Mouse (Mus musculus): ENCODE measurements around the gene Igfals.

Gene Igfals

GRCm38 (mm10) chr17:24881738-24882440 is 16.1 kb downstream of the Igfals start:
- ChIA-PET CTCF (interaction anchor here (0.6 to 3.1 kb wide), 19 partner anchors 9 to 293 kb away, joined by 3 to 14 read pairs (median 4); partner anchors contain the start of genes Eme2 (in 1 of the 4), Fahd1 (in 1 of the 4), Hagh (in 1 of the 4) and Mrps34 (in 1 of the 4)), POLR2A (interaction anchor here (0.6 to 21.0 kb wide), 29 partner anchors 9 to 363 kb away, joined by 3 to 369 read pairs (median 4); partner anchors contain the start of genes Fahd1 (in 3 of the 4), Igfals (in 3 of the 4), Eme2 (in 2 of the 4) and Hagh (in 2 of the 4))

GRCm38 (mm10) chr17:24884391-24884790 is 18.6 kb downstream of the Igfals start:
- ChIA-PET POLR2A (interaction anchor here (0.8 to 21.0 kb wide), 13 partner anchors 8 to 36 kb away, joined by 3 to 369 read pairs (median 4); partner anchors contain the start of genes Eme2 (in 4 of the 4), Mrps34 (in 4 of the 4), Igfals (in 2 of the 4) and Nme3 (in 2 of the 4)), CTCF (interaction anchor here in 1 of 4 experiments (0.6 kb wide), 1 partner anchor 83 kb away, joined by 4 read pairs; no protein-coding TSS in a partner anchor)

- CTCF ChIA-PET = interaction anchor here in 2 of 4 experiments (1.2 to 1.6 kb wide), 2 partner anchors 10 to 45 kb away, joined by 4 read pairs; partner anchors contain the start of genes Eme2 (in 1 of the 2) and Mrps34 (in 1 of the 2)
Measured at GRCm38 (mm10) chr17:24885356-24886133, 19.7 kb downstream of the Igfals start.

GRCm38 (mm10) chr17:24886134-24886931 is 20.5 kb downstream of the Igfals start, which contains the start of the genes Nubp2 and Spsb3:
Gene Nubp2, minus strand, starts transcription at chr17:24886349.
Gene Spsb3, plus strand, starts transcription at chr17:24886643.
- POLR2A ChIA-PET = interaction anchor here (0.6 to 21.0 kb wide), 57 partner anchors 8 to 947 kb away, joined by 3 to 369 read pairs (median 4); partner anchors contain the start of genes Eme2 (in 3 of the 4), Fahd1 (in 3 of the 4), Mrps34 (in 3 of the 4) and Hs3st6 (in 2 of the 4)
- CTCF ChIA-PET = interaction anchor here (0.5 to 1.6 kb wide), 16 partner anchors 9 to 1810 kb away, joined by 3 to 7 read pairs (median 3); partner anchors contain the start of genes Eme2 (in 2 of the 4), Mrps34 (in 2 of the 4), Fahd1 (in 1 of the 4) and Msrb1 (in 1 of the 4)

More at GRCm38 (mm10) chr17:24885356-24886133, 19.7 kb downstream of the Igfals start:
- POLR2A ChIA-PET = interaction anchor here in 3 of 4 experiments (0.7 to 21.0 kb wide), 23 partner anchors 7 to 947 kb away, joined by 3 to 369 read pairs (median 7); partner anchors contain the start of genes Eme2 (in 2 of the 3), Fahd1 (in 2 of the 3), Igfals (in 2 of the 3) and Mrps34 (in 2 of the 3)

- ChIA-PET POLR2A (interaction anchor here (0.6 to 21.0 kb wide), 56 partner anchors 8 to 946 kb away, joined by 3 to 369 read pairs (median 4); partner anchors contain the start of genes Eme2 (in 3 of the 4), Fahd1 (in 3 of the 4), Mrps34 (in 3 of the 4) and Hs3st6 (in 2 of the 4)), CTCF (interaction anchor here (0.5 to 1.6 kb wide), 16 partner anchors 8 to 1810 kb away, joined by 3 to 7 read pairs (median 3); partner anchors contain the start of genes Eme2 (in 2 of the 4), Mrps34 (in 2 of the 4), Fahd1 (in 1 of the 4) and Msrb1 (in 1 of the 4))
Measured at GRCm38 (mm10) chr17:24886932-24887271, 21.1 kb downstream of the Igfals start.

- ChIA-PET POLR2A (interaction anchor here in 3 of 4 experiments (0.7 to 21.0 kb wide), 26 partner anchors 8 to 946 kb away, joined by 3 to 369 read pairs (median 5); partner anchors contain the start of genes Fahd1 (in 3 of the 3), Igfals (in 2 of the 3), Nme3 (in 2 of the 3) and Cramp1l (in 1 of the 3)), CTCF (interaction anchor here in 1 of 4 experiments (1.1 kb wide), 1 partner anchor 46 kb away, joined by 3 read pairs; no protein-coding TSS in a partner anchor)
Measured at GRCm38 (mm10) chr17:24887291-24888080, 21.7 kb downstream of the Igfals start.

- ChIA-PET POLR2A (interaction anchor here in 3 of 4 experiments (0.8 to 21.0 kb wide), 14 partner anchors 7 to 171 kb away, joined by 3 to 369 read pairs (median 3); partner anchors contain the start of genes Igfals (in 2 of the 3), Eme2 (in 1 of the 3), Fahd1 (in 1 of the 3) and Jpt2 (in 1 of the 3)), CTCF (no interaction called here)
Measured at GRCm38 (mm10) chr17:24888862-24889261, 23.1 kb downstream of the Igfals start.

GRCm38 (mm10) chr17:24890151-24891092 is 24.6 kb downstream of the Igfals start:
- POLR2A ChIA-PET = interaction anchor here in 3 of 4 experiments (0.6 to 18.3 kb wide), 16 partner anchors 9 to 363 kb away, joined by 3 to 338 read pairs (median 4); partner anchors contain the start of genes Fahd1 (in 2 of the 3), Traf7 (in 2 of the 3), Cramp1l (in 1 of the 3) and Ift140 (in 1 of the 3)
- CTCF ChIA-PET = interaction anchor here in 1 of 4 experiments (1.3 kb wide), 1 partner anchor 8 kb away, joined by 4 read pairs; no protein-coding TSS in a partner anchor

- POLR2A ChIA-PET = interaction anchor here in 3 of 4 experiments (0.7 to 18.3 kb wide), 15 partner anchors 8 to 364 kb away, joined by 3 to 338 read pairs (median 4); partner anchors contain the start of genes Fahd1 (in 2 of the 3), Traf7 (in 2 of the 3), Cramp1l (in 1 of the 3) and Ift140 (in 1 of the 3)
- CTCF ChIA-PET = interaction anchor here in 1 of 4 experiments (1.3 kb wide), 1 partner anchor 9 kb away, joined by 4 read pairs; no protein-coding TSS in a partner anchor
Measured at GRCm38 (mm10) chr17:24891321-24891720, 25.5 kb downstream of the Igfals start.

GRCm38 (mm10) chr17:24892785-24893184 is 27.0 kb downstream of the Igfals start:
- POLR2A ChIA-PET = interaction anchor here in 2 of 4 experiments (0.9 to 18.3 kb wide), 6 partner anchors 10 to 1080 kb away, joined by 3 to 338 read pairs (median 35); partner anchors contain the start of genes Fahd1 (in 1 of the 2) and Igfals (in 1 of the 2)
- CTCF ChIA-PET = interaction anchor here in 1 of 4 experiments (1.5 kb wide), 1 partner anchor 11 kb away, joined by 3 read pairs; no protein-coding TSS in a partner anchor

GRCm38 (mm10) chr17:24893276-24893675 is 27.5 kb downstream of the Igfals start:
- POLR2A ChIA-PET = interaction anchor here in 3 of 4 experiments (0.9 to 18.3 kb wide), 12 partner anchors 6 to 1080 kb away, joined by 3 to 338 read pairs (median 18); partner anchors contain the start of genes Nubp2 (in 2 of the 3), Spsb3 (in 2 of the 3), Fahd1 (in 1 of the 3) and Igfals (in 1 of the 3)
- CTCF ChIA-PET = interaction anchor here in 1 of 4 experiments (1.5 kb wide), 1 partner anchor 10 kb away, joined by 3 read pairs; no protein-coding TSS in a partner anchor

- ChIA-PET POLR2A (interaction anchor here (0.5 to 18.3 kb wide), 66 partner anchors 7 to 939 kb away, joined by 3 to 338 read pairs (median 4); partner anchors contain the start of genes Fahd1 (in 3 of the 4), Nubp2 (in 3 of the 4), Spsb3 (in 3 of the 4) and Jpt2 (in 2 of the 4)), CTCF (interaction anchor here (0.7 to 1.7 kb wide), 11 partner anchors 8 to 221 kb away, joined by 3 to 8 read pairs (median 3); partner anchors contain the start of genes Nubp2 (in 2 of the 4), Spsb3 (in 2 of the 4) and Telo2 (in 1 of the 4))
Measured at GRCm38 (mm10) chr17:24894061-24894994, 28.5 kb downstream of the Igfals start.
